Mouse (Mus musculus) monocyte, adult 5-6 weeks (primary cell): ENCODE results near the gene Btbd19. TPM values are rescaled to one million over a fixed set of nuclear protein-coding genes. Genes with fewer than 3 reads are reported as not detected.

Experiments used
- ATAC-seq: fragments of 153-309, 156-312 bp; replicated peaks from 2 replicates; pipeline ENCODE4 v1.8.0; 2017; ENCODE audit warnings: mild to moderate bottlenecking; ENCODE audit not compliant: low TSS enrichment, insufficient number of reproducible peaks, severe bottlenecking, poor library complexity, low FRiP score
- total RNA-seq: library from RNA; stranded (forward); fragments of 200-1000, 200-491, 200-594 nt; gene quantifications from 3 replicates; pipeline ENCODE4 v1.2.3, GENCODE M21; 2017

Gene Btbd19
- total RNA-seq = 15.5 to 17.5 TPM (median 16.9 TPM) in 3 replicates

- no peak for ATAC-seq
Observed at GRCm38 (mm10) chr4:117125348-117125909, at the start of gene Btbd19. TSS of gene Btbd19 (minus strand) at chr4:117125725.

- ATAC-seq = no peak
Observed at GRCm38 (mm10) chr4:117169936-117170335, 44.4 kb upstream of the Btbd19 start.

- no peak for ATAC-seq
Observed at GRCm38 (mm10) chr4:117161183-117161582, 35.7 kb upstream of the Btbd19 start.

GRCm38 (mm10) chr4:117159666-117160065 is 34.1 kb upstream of the Btbd19 start:
- ATAC-seq = no peak

DNA sequence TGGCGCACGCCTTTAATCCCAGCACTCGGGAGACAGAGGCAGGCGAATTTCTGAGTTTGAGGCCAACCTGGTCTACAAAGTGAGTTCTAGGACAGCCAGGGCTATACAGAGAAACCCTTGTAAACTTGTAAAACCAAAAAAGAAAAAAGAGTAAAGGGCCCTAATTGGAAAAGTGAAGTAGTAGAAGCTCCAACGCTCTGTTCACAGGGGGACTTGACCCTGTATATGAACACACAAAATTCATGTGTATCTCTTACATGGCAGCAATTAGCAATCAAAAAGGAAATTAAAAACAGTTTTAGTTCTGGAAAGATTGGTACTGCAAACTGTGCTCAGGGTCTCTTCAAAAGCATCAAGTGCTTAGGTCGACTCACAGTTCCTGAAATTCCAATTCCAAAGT is 30.8 kb upstream of the Btbd19 start:
- ATAC-seq = no peak

- peak; percentile 88 for ATAC-seq
Observed at GRCm38 (mm10) chr4:117155792-117156355, 30.3 kb upstream of the Btbd19 start, which contains the start of gene Rps8. TSS of gene Rps8 (minus strand) at chr4:117156243.

DNA sequence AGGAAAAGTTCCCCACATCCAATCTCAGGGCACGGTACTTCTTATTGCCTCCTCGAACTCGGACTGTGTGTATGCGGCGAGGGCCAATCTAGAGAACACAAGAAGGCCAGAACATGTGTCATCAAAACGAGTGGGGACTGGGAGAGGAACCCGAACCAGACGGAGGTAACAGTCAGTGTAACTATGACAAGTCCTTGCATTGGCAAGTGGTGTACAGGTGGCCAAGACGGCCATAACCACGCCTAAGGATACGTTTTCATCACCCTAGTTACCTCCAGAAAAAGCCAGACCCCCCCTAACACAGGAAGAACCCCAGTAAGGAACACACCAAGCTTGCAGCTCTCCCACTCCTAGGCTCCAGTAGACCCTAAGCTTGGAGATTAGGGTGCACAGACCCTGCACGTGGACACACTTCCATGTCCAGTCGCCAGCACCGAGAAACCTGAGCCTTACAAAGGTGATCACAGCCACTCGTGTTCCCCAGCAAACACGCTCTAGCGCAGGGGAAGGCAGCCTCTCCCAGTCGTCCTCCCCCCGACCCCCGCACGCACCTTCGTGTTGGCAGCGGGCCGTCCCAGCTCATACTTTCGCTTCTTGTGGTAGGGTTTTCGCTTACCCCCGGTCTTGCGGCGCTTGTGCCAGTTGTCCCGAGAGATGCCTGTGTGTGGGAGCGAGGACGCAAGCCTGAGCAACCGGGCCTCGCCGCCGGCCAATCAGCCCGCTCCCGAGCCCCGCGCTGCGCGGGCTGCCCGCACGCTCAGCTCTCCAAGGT is 29.7 kb upstream of the Btbd19 start:
- no peak for ATAC-seq

GRCm38 (mm10) chr4:117152714-117153113 is 27.2 kb upstream of the Btbd19 start:
- ATAC-seq = no peak

- ATAC-seq = no peak
Observed at GRCm38 (mm10) chr4:117151416-117151815, 25.9 kb upstream of the Btbd19 start.

GRCm38 (mm10) chr4:117150212-117150733 is 24.7 kb upstream of the Btbd19 start:
- ATAC-seq = no peak

DNA sequence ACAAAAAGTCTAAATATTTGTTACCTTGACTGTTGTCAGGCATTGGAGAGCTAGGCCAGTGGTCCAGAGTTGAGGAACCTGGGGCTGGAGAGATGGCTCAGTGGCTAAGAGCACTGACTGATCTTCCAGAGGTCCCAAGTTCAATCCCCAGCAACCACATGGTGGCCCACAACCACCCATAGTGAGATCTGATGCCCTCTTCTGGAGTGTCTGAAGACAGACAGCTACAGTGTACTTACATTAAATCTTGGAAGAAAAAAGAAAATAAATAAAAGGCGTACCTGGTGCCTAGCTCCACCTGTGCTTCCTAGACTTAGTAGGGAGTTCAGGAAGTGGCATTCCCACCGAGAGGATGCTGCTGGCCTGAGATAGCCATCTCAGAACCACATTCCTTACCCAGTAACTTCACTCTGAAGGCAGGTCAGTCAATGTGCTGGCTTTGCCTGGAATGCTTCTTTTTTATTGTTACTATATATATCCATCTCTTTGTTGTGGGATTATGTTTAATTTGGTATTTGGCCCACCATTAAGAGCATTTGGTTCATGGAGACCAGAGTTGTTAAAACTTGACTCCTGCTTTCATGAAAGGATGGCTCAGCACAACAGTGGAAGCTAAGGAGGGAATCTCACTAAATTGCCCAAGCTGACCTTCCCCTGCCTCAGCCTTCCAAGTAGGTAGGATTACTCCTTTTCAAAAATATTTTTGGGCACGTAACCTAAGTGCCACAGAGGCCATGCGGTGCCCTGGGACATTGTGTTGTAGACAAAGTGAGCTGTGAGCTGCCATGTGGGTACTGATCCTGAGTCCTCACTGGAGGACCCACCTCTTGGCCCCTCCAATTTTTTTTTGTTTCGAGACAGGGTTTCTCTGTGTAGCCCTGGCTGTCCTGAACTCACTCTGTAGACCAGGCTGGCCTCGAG is 24.0 kb upstream of the Btbd19 start:
- no peak for ATAC-seq

DNA sequence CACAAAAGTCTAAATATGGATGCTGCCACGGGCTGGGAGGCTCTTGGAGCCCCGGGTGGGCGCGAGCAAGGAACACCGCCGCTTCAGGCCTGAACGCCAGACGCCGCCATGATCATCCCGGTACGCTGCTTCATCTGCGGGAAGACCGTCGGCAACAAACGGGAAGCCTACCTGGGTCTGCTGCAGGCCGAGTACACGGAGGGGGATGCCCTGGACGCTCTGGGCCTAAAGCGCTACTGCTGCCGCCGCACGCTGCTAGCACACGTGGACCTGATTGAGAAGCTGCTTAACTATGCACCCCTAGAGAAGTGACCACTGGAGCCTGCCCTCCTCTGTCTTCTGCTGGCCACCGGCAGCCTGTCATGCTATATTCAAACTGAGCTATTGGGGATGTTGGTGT is 23.3 kb upstream of the Btbd19 start:
- no peak for ATAC-seq

DNA sequence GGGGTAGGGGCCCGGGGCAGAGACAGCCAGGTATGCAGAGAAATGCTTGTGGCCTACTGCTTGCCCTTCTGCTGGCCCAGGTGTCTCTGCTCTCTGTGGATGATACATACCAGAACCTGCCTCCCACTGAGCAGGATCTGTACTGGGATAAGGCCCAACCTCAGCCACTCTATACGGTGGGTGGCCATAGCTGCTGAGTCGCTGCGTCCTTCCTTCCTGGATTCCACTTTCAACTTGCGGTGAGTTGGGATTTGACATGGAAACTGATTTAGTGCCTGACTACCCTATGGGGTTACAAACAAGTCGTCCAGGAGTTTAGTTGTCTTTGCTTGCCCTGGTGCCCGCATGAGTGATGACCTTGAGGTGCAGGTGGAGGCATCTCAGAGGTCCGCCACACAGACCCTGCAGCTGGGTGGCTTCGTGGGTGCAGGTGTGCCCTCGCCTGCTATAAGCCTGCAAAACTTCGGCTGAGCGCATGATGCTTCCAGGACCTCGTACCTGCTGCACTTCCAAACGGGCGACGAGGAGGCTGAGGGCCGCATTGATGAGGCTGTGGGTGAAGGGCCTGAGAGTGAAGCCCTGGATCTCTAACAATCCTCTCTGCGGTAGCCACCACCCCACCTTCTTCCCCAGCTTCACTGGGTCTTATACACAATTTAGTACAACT is 22.7 kb upstream of the Btbd19 start:
- no peak for ATAC-seq

DNA sequence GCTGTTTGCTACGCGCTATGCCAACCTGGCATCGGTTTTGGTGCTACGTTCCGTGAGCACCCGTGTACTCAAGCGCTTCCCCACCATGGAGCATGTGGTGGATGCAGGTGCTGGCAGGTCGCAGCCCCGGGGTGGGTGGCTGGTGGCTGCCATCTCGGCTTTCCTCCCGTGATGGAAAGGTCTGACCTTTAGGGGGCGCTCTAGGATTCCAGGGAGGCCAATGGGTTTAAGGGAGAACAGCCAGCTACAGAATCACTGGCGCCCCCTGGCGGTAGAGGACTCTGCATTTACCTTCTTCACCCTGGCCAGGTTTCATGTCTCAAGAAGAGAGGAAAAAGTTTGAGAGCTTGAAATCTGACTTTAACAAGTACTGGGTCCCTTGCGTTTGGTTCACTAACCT is 20.7 kb upstream of the Btbd19 start:
- ATAC-seq = peak; percentile 77

DNA sequence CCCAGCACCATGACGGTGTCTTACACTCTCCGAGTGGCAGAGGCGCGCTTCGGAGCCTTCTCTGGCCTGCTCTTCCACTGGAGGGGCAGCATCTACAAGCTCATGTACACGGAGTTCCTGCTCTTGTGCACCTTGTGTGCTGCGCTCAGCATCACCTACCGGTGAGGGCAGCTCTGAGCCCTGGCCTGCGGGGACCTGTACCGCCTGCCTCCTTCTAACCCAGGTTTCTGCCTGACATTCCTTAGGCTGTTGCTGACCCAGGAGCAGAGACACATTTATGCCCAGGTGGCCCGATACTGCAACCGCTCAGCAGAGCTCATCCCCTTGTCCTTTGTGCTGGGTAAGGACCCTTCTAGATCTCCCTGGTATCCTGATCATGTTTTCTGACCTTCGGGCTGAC is 19.7 kb upstream of the Btbd19 start:
- no peak for ATAC-seq

- no peak for ATAC-seq
Observed at GRCm38 (mm10) chr4:117143023-117143422, 17.5 kb upstream of the Btbd19 start.

DNA sequence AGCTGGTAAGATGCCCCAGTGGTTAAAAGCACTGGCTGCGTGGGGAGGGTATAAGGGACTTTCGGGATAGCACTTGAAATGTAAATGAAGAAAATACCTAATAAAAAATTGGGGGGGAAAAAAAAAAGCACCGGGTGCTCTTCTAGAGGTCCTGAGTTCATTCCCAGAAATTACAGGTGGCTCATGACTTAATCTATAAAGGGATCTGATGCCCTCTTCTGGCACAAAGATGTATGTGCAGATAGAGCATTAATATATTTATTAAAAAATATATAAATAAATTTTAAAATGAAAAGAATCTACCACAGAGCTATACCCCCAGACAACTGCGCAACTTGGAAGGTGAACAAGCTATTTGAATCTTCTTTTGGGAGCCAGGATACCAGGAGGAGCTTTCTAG is 15.1 kb upstream of the Btbd19 start:
- no peak for ATAC-seq

DNA sequence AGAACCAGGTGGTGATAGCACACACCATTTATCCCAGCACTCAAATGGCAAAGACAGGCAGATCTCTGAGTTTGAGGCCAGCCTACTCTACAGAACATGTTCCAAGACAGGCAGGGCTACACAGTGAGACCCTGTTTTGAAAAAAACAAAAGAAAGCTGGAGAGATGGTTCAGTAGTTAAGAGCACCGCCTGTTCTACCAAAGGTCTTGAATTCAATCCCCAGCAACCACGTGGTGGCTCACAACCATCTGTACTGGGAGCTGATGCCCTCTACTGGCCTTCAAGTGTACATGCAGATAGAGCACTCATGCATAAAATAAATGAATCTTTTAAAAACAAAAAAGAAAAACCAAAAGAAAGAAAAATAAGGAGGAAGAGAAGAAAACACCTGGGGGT is 13.7 kb upstream of the Btbd19 start:
- ATAC-seq = no peak
